12 mouse cellular contexts compared by ENCODE assay signal in genomic region chr11:110985949-110986348, GRCm38 (mm10). TPM values are rescaled to one million over a fixed set of nuclear protein-coding genes. Genes with fewer than 3 reads are reported as not detected.
DNase-seq lines count a peak whose midpoint lies in the region; ATAC-seq lines count a peak whose summit lies in the region.
"Had no signal": no experiment of that assay in that cellular context is flagged by ENCODE, and none has a peak within 500 bp of the region (broad histone marks: within the 10 kb centered on the region; RNA-seq: fewer than 3 reads in every experiment).

No protein-coding gene starts in this region.

- WGBS in hindbrain, embryonic 10.5 days, result 48% methylated on average over 3 of the region's 3 CpGs
- 41% methylated on average over 3 of the region's 3 CpGs for WGBS in hindbrain, embryonic 13.5 days
- whole genome bisulfite sequencing in stomach, embryonic 15.5 days, result 21% methylated on average over 3 of the region's 3 CpGs

- no peaks in the 10 kb centered on the region for H3K36me3 ChIP-seq in hindbrain, embryonic 10.5 days
- H3K36me3 ChIP-seq in hindbrain, embryonic 13.5 days, result no peaks in the 10 kb centered on the region
- no peaks in the 10 kb centered on the region for H3K36me3 ChIP-seq in stomach, embryonic 15.5 days

- H3K4me3 ChIP-seq in hindbrain, embryonic 10.5 days, result no peak overlapping the region
- H3K4me3 ChIP-seq in hindbrain, embryonic 13.5 days, result no peak overlapping the region
- no peak overlapping the region for H3K4me3 ChIP-seq in stomach, embryonic 15.5 days (replicated peaks)
- H3K4me3 ChIP-seq: left cerebral cortex, adult 2 months had no signal

- H3K4me1 ChIP-seq in hindbrain, embryonic 10.5 days (replicated peaks), result no peaks in the 10 kb centered on the region
- no peaks in the 10 kb centered on the region for H3K4me1 ChIP-seq in hindbrain, embryonic 13.5 days (replicated peaks)
- no peaks in the 10 kb centered on the region for H3K4me1 ChIP-seq in stomach, embryonic 15.5 days

- 0 out of 2 replicates have a peak overlapping the region, but pooled peaks have one; percentile 37 for H3K27ac ChIP-seq in hindbrain, embryonic 10.5 days
- H3K27ac ChIP-seq in hindbrain, embryonic 13.5 days, result no peak overlapping the region
- no peak overlapping the region for H3K27ac ChIP-seq in stomach, embryonic 15.5 days
- H3K27ac ChIP-seq: left cerebral cortex, adult 2 months had no signal

- DNase-seq in hindbrain, embryonic 10.5 days (ENCODE audit: low spot score), result no peak
- DNase-seq in urinary bladder, adult 18-20 months (ENCODE audit: low spot score in 2 of 2), result peak; percentile 3 to 24
- DNase-seq in urinary bladder, postnatal 25 days (ENCODE audit: low spot score), result no peak
- DNase-seq in kidney, adult 8-10 months, result peak; percentile 71 to 84
- DNase-seq in thymus, adult 18-20 months, result no peak
- DNase-seq in layer of hippocampus, adult 9-10 months (ENCODE audit: low spot score), result no peak
- DNase-seq: liver, postnatal 0 days had no signal

- no peaks in the 10 kb centered on the region for H3K27me3 ChIP-seq in hindbrain, embryonic 10.5 days (ENCODE audit: insufficient read depth, poor library complexity, severe bottlenecking)
- no peaks in the 10 kb centered on the region for H3K27me3 ChIP-seq in hindbrain, embryonic 13.5 days
- no peaks in the 10 kb centered on the region for H3K27me3 ChIP-seq in stomach, embryonic 15.5 days (replicated peaks)

- no peaks in the 10 kb centered on the region for H3K9me3 ChIP-seq in hindbrain, embryonic 10.5 days
- no peaks in the 10 kb centered on the region for H3K9me3 ChIP-seq in hindbrain, embryonic 13.5 days
- no peaks in the 10 kb centered on the region for H3K9me3 ChIP-seq in stomach, embryonic 15.5 days

- ATAC-seq in hindbrain, embryonic 13.5 days (ENCODE audit: low FRiP score), result no peak
- peak; percentile 39; the same call in 1 of the 2 replicates for ATAC-seq in stomach, embryonic 15.5 days (ENCODE audit: insufficient read depth, low FRiP score, low read depth)
- ATAC-seq: CD4-positive, CD25-positive, alpha-beta regulatory T cell, adult 4 months; hindbrain, embryonic 16.5 days; liver, postnatal 0 days had no signal

- H3K4me2 ChIP-seq in hindbrain, embryonic 13.5 days, result no peak overlapping the region
- H3K4me2 ChIP-seq in stomach, embryonic 15.5 days, result no peak overlapping the region

- H3K9ac ChIP-seq in hindbrain, embryonic 13.5 days, result no peak overlapping the region
- H3K9ac ChIP-seq in stomach, embryonic 15.5 days, result no peak overlapping the region
- H3K9ac ChIP-seq: liver, postnatal 0 days had no signal

RNA-seq across cellular contexts. Expression of gene Kcnj16, which starts 18.1 kb away (rescaled TPM):
- polyA plus RNA-seq in hindbrain, embryonic 10.5 days (2016; fragmentation: Nextera tagmentation; extraction: Ambion mirVana), result not detected in 2 replicates
- 0.36 and 0.60 TPM in 2 replicates for polyA plus RNA-seq in hindbrain, embryonic 13.5 days (2015; fragmentation: Nextera tagmentation; extraction: Ambion mirVana)
- 0.06 and 0.23 TPM in 2 replicates for polyA plus RNA-seq in stomach, embryonic 15.5 days (2015; fragmentation: Nextera tagmentation; extraction: Ambion mirVana)

Comparison
In these comparisons a context has a peak if more than half of its experiments do, and no peak if none do; other contexts are left out.
1. DNase-seq: peak in urinary bladder, adult 18-20 months (2 of 2) and kidney, adult 8-10 months (2 of 2); none in hindbrain, embryonic 10.5 days (single experiment), urinary bladder, postnatal 25 days (single experiment), thymus, adult 18-20 months (0 of 2) and layer of hippocampus, adult 9-10 months (single experiment).